Mouse (Mus musculus): ENCODE results near the gene Rtkn2.

DNA sequence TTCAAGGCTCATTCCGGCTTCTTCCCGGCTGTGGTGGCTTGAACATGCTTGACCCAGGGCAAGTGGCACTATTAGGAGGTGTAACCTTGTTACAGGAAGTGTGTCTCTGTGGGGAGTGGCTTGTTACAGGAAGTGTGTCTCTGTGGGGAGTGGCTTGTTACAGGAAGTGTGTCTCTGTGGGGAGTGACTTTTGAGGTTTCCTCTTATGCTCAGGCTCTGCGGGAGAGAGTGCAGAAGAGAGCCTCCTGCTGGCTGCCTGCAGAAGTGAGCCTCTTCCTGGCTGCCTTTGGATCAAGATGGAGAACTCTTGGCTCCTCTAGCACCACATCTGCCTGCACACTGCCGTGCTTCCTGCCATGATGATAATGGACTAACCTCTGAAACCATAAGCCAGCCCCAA, 35.9 kb upstream of the Rtkn2 start:
- TF ChIP-seq GATA1 (IDR thresholded peaks at IDR 0.05; ENCODE audit: borderline replicate concordance, low read length): no peak
- TF ChIP-seq CTCF (IDR thresholded peaks at IDR 0.05; ENCODE audit: low read depth, low read length): no peak
- no peak for TF ChIP-seq POLR2AphosphoS5 (IDR thresholded peaks at IDR 0.05; ENCODE audit: insufficient replicate concordance, low read depth, low read length)
- no peak for TF ChIP-seq GATA2 (IDR thresholded peaks at IDR 0.05; ENCODE audit: borderline replicate concordance, low read depth, low read length)
- TF ChIP-seq TAL1 (conservative IDR thresholded peaks at IDR 0.05; ENCODE audit: low read depth, low read length): no peak

Data from G1E (cell line).